Mouse (Mus musculus) heart, postnatal 0 days (tissue): ENCODE data around the gene Trim31. TPM values are rescaled to one million over a fixed set of nuclear protein-coding genes. Genes with fewer than 3 reads are reported as not detected.

ENCODE experiments used
- ATAC-seq: fragments of 200-750 bp; cut with Nextera tagmentation; 2 replicates; pipeline ENCODE4 v1.8.0; 2017; ENCODE audit warnings: low read depth, moderate number of reproducible peaks, moderate library complexity; ENCODE audit not compliant: insufficient read depth
- DNase-seq: peaks from one replicate; pipeline ENCODE4 v3.0.0-alpha.2; 2016; ENCODE audit warnings: low spot score
- H3K27ac ChIP-seq: fragments of 300-500 bp; sonication (generic); 2 replicates; pipeline ENCODE4 v1.5.1; 2014; ENCODE audit warnings: low read depth, mild to moderate bottlenecking
- H3K27me3 ChIP-seq: fragments of 300-500 bp; sonication (generic); 2 replicates; pipeline ENCODE4 v1.6.1; 2014; ENCODE audit warnings: low read length, mixed read lengths; ENCODE audit not compliant: control insufficient read depth, insufficient read depth
- H3K36me3 ChIP-seq: fragments of 300-500 bp; sonication (generic); replicated peaks from 2 replicates; pipeline ENCODE4 v1.6.1; 2014; ENCODE audit warnings: low read length, mixed read lengths; ENCODE audit not compliant: control insufficient read depth, insufficient read depth
- H3K4me1 ChIP-seq: fragments of 300-500 bp; sonication (generic); 2 replicates; pipeline ENCODE4 v1.6.1; 2014; ENCODE audit warnings: antibody characterized with exemption; ENCODE audit not compliant: control insufficient read depth, insufficient read depth
- H3K4me2 ChIP-seq: fragments of 300-500 bp; sonication (generic); 2 replicates; pipeline ENCODE4 v1.6.1; 2014; ENCODE audit warnings: low read depth, mild to moderate bottlenecking, low read length, moderate library complexity
- H3K4me3 ChIP-seq: fragments of 300-500 bp; sonication (generic); 2 replicates; pipeline ENCODE4 v1.5.1; 2014; ENCODE audit warnings: low read depth, low read length
- H3K9ac ChIP-seq: fragments of 300-500 bp; sonication (generic); replicated peaks from 2 replicates; pipeline ENCODE4 v1.6.1; 2014; ENCODE audit warnings: low read depth, low read length, mixed read lengths
- H3K9me3 ChIP-seq: fragments of 300-500 bp; sonication (generic); replicated peaks from 2 replicates; pipeline ENCODE4 v1.6.1; 2016; ENCODE audit warnings: low read length; ENCODE audit not compliant: control insufficient read depth
- CTCF ChIP-seq: IDR thresholded peaks from 2 replicates; pipeline ENCODE4 v1.5.1; 2016; ENCODE audit warnings: antibody characterized with exemption, control low read depth, low read depth
- EP300 ChIP-seq: IDR thresholded peaks from 2 replicates; pipeline ENCODE4 v1.6.1; 2016; ENCODE audit warnings: antibody characterized with exemption, low read depth
- WGBS: fragments of 180-500 bp; shearing (Covaris S2); extraction: QIAGEN DNeasy Blood & Tissue Kit; methylation state at CpG from one replicate; pipeline ENCODE4 v1.1.7; 2014; 5-methylcytosine and 5-hydroxymethylcytosine counted together
- polyA plus RNA-seq: library from polyadenylated mRNA; unstranded; fragments of >200 nt; fragmentation: Nextera tagmentation; extraction: Ambion mirVana; gene quantifications from 2 replicates; pipeline ENCODE4 v1.2.1, GENCODE M21; 2015
- total RNA-seq: library from RNA; depleted of rRNA; stranded (reverse); fragments of >200 nt; gene quantifications from 2 replicates; pipeline ENCODE4 v1.2.3, GENCODE M21; 2014; ENCODE audit warnings: low replicate concordance

Gene Trim31
- total and polyA plus RNA-seq, 2 experiments from 2014 or later = not detected

DNA sequence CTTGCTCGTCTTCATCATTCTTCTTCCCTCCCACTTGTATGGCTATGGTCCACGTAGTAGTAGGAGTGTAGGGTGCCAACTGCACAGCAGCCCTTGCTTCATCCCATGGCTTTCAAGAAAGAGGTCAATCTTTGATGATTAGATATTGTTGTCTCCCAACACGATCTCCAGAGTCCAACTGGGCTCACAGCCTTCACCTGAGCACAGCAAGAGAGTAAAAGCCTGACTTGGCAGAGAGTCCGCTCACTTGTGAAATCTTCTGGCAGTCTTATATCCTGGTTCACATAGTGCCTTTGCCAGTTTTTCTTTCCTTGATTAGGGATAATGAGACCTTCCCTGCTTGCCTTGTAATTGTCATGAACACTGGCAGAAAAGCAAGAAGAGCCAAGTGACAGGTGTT is 41.7 kb upstream of the Trim31 start:
- Histone ChIP-seq H3K27ac (no peak overlapping the region), H3K9ac (no peak overlapping the region), H3K4me3 (no peak overlapping the region), H3K4me2 (no peak overlapping the region), H3K36me3 (peaks cover 75% of the 10 kb centered on the region), H3K27me3 (no peaks in the 10 kb centered on the region), H3K4me1 (no peaks in the 10 kb centered on the region; the same call in 1 of the 2 replicates), H3K9me3 (no peaks in the 10 kb centered on the region)
- no peak for TF ChIP-seq CTCF
- TF ChIP-seq EP300 = no peak
- no peak for ATAC-seq
- no peak for DNase-seq
- 92% methylated on average over 4 of the region's 4 CpGs for WGBS

DNA sequence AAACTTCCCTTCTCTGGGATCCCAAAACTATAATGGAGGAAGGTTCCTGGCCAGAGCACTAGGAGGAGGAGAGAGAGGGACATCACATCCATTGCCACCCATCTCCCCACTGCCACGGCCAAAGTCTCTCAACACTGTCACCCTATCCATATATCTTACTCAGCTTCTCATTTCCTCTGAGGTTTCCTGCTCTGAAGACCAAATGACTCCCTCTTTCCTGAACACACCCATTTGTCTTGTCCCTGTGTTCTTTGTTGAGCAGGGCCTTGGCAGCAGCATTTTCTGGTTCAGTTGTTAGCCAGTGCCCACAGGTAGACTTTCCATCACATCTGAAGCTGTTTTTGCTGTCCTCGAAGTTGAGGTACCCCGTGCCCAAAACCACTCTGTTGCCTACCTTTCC is 39.7 kb upstream of the Trim31 start:
- no peaks in the 10 kb centered on the region for H3K4me1 ChIP-seq
- no peak overlapping the region for H3K4me2 ChIP-seq
- H3K27ac ChIP-seq = no peak overlapping the region
- TF ChIP-seq EP300 (no peak), CTCF (no peak)
- no peaks in the 10 kb centered on the region for H3K9me3 ChIP-seq
- no peak for DNase-seq
- H3K36me3 ChIP-seq = peaks cover 58% of the 10 kb centered on the region
- no peak overlapping the region for H3K4me3 ChIP-seq
- ATAC-seq = no peak
- 78% methylated on average over 3 of the region's 3 CpGs for WGBS
- no peaks in the 10 kb centered on the region for H3K27me3 ChIP-seq
- no peak overlapping the region for H3K9ac ChIP-seq

DNA sequence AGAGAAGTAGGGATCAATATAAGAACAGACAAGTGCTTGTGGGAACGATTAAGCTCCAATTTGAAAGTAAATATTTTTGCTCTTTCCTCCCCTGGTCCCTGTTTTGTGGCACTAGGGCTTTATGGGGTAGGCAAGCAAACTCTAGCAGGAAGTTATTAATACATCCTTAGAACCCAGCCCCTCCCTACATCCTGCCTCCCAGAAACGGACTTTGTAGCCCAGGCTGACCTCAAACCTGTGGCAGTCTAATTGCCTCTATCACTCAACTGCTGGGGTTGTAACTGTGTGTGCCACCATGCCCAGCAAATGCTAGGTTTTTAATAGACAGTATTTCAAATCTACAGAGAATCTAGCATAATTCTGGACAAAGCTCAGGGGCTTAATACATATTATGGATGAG is 36.2 kb upstream of the Trim31 start:
- ATAC-seq = no peak
- no peak overlapping the region for H3K4me2 ChIP-seq
- 61% methylated on average over 2 of the region's 2 CpGs for WGBS

DNA sequence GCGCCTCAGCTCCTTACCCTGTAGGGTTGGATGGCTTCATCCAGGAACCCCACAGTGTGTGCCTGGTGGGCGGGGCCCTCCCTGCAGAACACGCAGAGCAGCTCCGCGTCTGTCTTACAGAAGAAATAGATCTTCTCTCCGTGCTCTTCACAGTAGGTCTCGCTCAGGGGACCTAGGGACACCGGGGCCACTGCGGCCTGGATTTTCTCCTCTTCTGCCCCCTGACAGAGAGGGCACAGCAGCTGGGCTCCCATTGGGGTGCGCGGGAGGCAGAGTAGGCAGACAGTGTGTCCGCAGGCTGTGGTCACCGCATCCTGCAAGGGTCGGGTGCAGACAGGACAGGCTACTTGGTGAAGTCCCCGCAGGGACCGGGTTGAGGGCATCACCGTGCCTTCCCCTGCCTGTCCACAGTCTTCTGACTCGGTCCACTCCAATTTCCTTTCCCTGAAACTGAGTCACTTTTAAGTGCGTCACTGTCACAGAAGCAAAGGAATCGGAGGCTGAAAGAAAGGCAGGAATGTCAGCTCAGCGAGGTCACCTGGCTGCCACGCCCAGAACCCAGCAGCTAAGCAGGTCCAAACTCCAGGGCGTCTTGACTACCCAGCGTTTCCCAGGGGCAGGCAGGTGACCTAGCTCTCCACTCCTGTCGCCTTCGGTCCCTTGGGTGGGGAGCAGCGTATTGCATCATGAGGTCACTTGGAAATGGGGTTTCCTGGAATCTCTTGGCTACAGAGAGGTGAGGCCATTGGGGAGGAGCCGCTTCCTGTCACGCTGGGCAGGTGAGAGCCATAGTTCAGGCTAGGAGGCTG is 31.0 kb upstream of the Trim31 start, which contains the start of gene Trim15:
TSS of gene Trim15 (minus strand) at position 492 of the 809 bp plus-strand sequence.
- 0 out of 2 replicates have a peak within 1 kb of the TSS, but pooled peaks have one; percentile 13 for H3K4me3 ChIP-seq
- H3K9me3 ChIP-seq = no peaks in the 10 kb centered on the region
- no peak for TF ChIP-seq CTCF
- no peak for TF ChIP-seq EP300
- no peaks in the 10 kb centered on the region for H3K4me1 ChIP-seq
- no peaks in the 10 kb centered on the region for H3K36me3 ChIP-seq
- H3K4me2 ChIP-seq = 0 out of 2 replicates have a peak within 1 kb of the TSS, but pooled peaks have one; percentile 21
- WGBS = 10% methylated on average over 29 of the region's 29 CpGs
- H3K27me3 ChIP-seq = peaks cover 33% of the 10 kb centered on the region
- H3K27ac ChIP-seq = no peak within 1 kb of the TSS
- ATAC-seq (no peak), DNase-seq (no peak)
- no peak within 1 kb of the TSS for H3K9ac ChIP-seq

More for the DNA sequence above, 36.2 kb upstream of the Trim31 start:
- H3K9me3 ChIP-seq = no peaks in the 10 kb centered on the region
- no peak overlapping the region for H3K4me3 ChIP-seq
- no peak for DNase-seq
- H3K27ac ChIP-seq = no peak overlapping the region
- H3K9ac ChIP-seq = no peak overlapping the region
- TF ChIP-seq CTCF (no peak), EP300 (no peak)
- no peaks in the 10 kb centered on the region for H3K4me1 ChIP-seq
- H3K27me3 ChIP-seq = peaks cover 20% of the 10 kb centered on the region
- H3K36me3 ChIP-seq = peaks cover 27% of the 10 kb centered on the region

DNA sequence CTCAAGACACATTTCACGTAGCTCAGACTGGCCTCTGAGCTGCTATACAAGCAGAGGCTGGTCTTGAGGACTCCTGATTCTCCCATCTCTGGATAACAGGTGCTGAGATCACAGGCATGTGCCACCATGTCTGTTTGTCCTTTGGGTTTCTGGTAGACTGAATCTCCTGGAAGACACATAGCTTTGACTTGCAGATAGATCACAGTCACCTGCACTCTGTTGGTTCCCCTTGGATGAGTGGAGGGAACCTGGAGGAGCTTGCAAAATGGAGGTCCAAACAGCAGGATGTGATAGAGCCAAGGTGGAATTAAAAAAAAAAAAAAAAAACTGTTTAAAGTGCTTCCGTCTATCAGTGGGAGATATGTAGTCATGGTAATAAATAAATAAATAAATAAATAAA is 29.1 kb upstream of the Trim31 start:
- DNase-seq (no peak), ATAC-seq (no peak)
- Histone ChIP-seq H3K4me2 (no peak overlapping the region), H3K9me3 (no peaks in the 10 kb centered on the region), H3K9ac (no peak overlapping the region), H3K27ac (no peak overlapping the region), H3K27me3 (peaks cover 33% of the 10 kb centered on the region), H3K4me3 (no peak overlapping the region), H3K4me1 (no peaks in the 10 kb centered on the region), H3K36me3 (no peaks in the 10 kb centered on the region)
- WGBS = 87% methylated on average over 2 of the region's 2 CpGs
- no peak for TF ChIP-seq CTCF
- TF ChIP-seq EP300 = no peak
